Mouse (Mus musculus): Measurements from ENCODE around the gene Stag1.
"Not testable (repeated sequence)": the region's sequence is repeated elsewhere in the genome, so short reads cannot be mapped to it uniquely, and the experiment has no call there.

The Stag1 gene

GRCm38 (mm10) chr9:100682285-100682684 lies 84.7 kb downstream of the Stag1 start:
- no peak for DNase-seq (ENCODE audit: low spot score in 2 of 2)

- no peak for DNase-seq (ENCODE audit: low spot score in 2 of 2)
Measured at GRCm38 (mm10) chr9:100685769-100686487, 88.3 kb downstream of the Stag1 start.

GRCm38 (mm10) chr9:100689765-100690316 lies 92.2 kb downstream of the Stag1 start:
- no peak for DNase-seq (ENCODE audit: low spot score in 2 of 2)

- DNase-seq (ENCODE audit: low spot score in 2 of 2): no peak
Measured at GRCm38 (mm10) chr9:100692239-100692638, 94.6 kb downstream of the Stag1 start.

- DNase-seq (ENCODE audit: low spot score in 2 of 2): no peak
Measured at GRCm38 (mm10) chr9:100696537-100696936, 98.9 kb downstream of the Stag1 start.

- DNase-seq (ENCODE audit: low spot score in 2 of 2): no peak
Measured at GRCm38 (mm10) chr9:100707644-100708043, 110.0 kb downstream of the Stag1 start.

- DNase-seq (ENCODE audit: low spot score in 2 of 2): no peak
Measured at GRCm38 (mm10) chr9:100711665-100712064, 114.1 kb downstream of the Stag1 start.

GRCm38 (mm10) chr9:100724832-100725231 lies 127.2 kb downstream of the Stag1 start:
- not testable (repeated sequence) for DNase-seq (ENCODE audit: low spot score in 2 of 2)

GRCm38 (mm10) chr9:100731839-100732238 lies 134.2 kb downstream of the Stag1 start:
- DNase-seq (ENCODE audit: low spot score in 2 of 2): no peak

- DNase-seq (ENCODE audit: low spot score in 2 of 2): no peak
Measured at GRCm38 (mm10) chr9:100733907-100734440, 136.4 kb downstream of the Stag1 start.

GRCm38 (mm10) chr9:100735993-100736645 lies 138.5 kb downstream of the Stag1 start:
- no peak for DNase-seq (ENCODE audit: low spot score in 2 of 2)

- DNase-seq (ENCODE audit: low spot score in 2 of 2): no peak
Measured at GRCm38 (mm10) chr9:100736646-100737031, 139.0 kb downstream of the Stag1 start.

- not testable (repeated sequence) for DNase-seq (ENCODE audit: low spot score in 2 of 2)
Measured at GRCm38 (mm10) chr9:100777238-100777637, 179.6 kb downstream of the Stag1 start.

- DNase-seq (ENCODE audit: low spot score in 2 of 2): no peak
Measured at GRCm38 (mm10) chr9:100865984-100866383, 268.4 kb downstream of the Stag1 start.

GRCm38 (mm10) chr9:100869635-100870034 lies 272.0 kb downstream of the Stag1 start:
- DNase-seq (ENCODE audit: low spot score in 2 of 2): no peak

- DNase-seq (ENCODE audit: low spot score in 2 of 2): no peak
Measured at GRCm38 (mm10) chr9:100896111-100896510, 298.5 kb downstream of the Stag1 start.

- DNase-seq (ENCODE audit: low spot score in 2 of 2): no peak
Measured at GRCm38 (mm10) chr9:100898042-100898441, 300.4 kb downstream of the Stag1 start.

- DNase-seq (ENCODE audit: low spot score in 2 of 2): peak in 1 of 2 experiments; percentile 22
Measured at GRCm38 (mm10) chr9:100910352-100910751, 312.8 kb downstream of the Stag1 start.

- DNase-seq (ENCODE audit: low spot score in 2 of 2): peak in 1 of 2 experiments; percentile 35
Measured at GRCm38 (mm10) chr9:100917111-100917510, 319.5 kb downstream of the Stag1 start.

- no peak for DNase-seq (ENCODE audit: low spot score in 2 of 2)
Measured at GRCm38 (mm10) chr9:100926629-100927028, 329.0 kb downstream of the Stag1 start.

- no peak for DNase-seq (ENCODE audit: low spot score in 2 of 2)
Measured at GRCm38 (mm10) chr9:100942042-100942441, 344.4 kb downstream of the Stag1 start.

GRCm38 (mm10) chr9:100944677-100945365 lies 347.2 kb downstream of the Stag1 start:
- no peak for DNase-seq (ENCODE audit: low spot score in 2 of 2)

All from spleen, postnatal 14 days (tissue).